Mouse (Mus musculus): Measurements from ENCODE around the gene Tex2. TPM values are rescaled to one million over a fixed set of nuclear protein-coding genes. Genes with fewer than 3 reads are reported as not detected.
A peak's percentile ranks its signal among the peaks of the same experiment; 100 is the strongest.
"Not testable (repeated sequence)": the region's sequence is repeated elsewhere in the genome, so short reads cannot be mapped to it uniquely, and the experiment has no call there.

The Tex2 gene
- polyA plus RNA-seq, 1 experiment from 2014 or later, result 12.0 TPM

GRCm38 (mm10) chr11:106633456-106633855 lies 20.2 kb upstream of the Tex2 start:
- DNase-seq (ENCODE audit: low spot score) (no peak), ATAC-seq (ENCODE audit: low read depth) (no peak)
- 89% methylated on average over 2 of the region's 2 CpGs for WGBS
- H3K9me3 ChIP-seq (ENCODE audit: control insufficient read depth, low read length), result peaks cover 10% of the 10 kb centered on the region; the same call in 1 of the 2 replicates
- no peaks in the 10 kb centered on the region for H3K27me3 ChIP-seq (replicated peaks; ENCODE audit: control insufficient read depth, insufficient read depth, low read length)
- H3K4me3 ChIP-seq (ENCODE audit: low read depth, low read length), result no peak overlapping the region
- no peak overlapping the region for H3K27ac ChIP-seq (replicated peaks; ENCODE audit: low read depth, low read length)
- H3K36me3 ChIP-seq (ENCODE audit: control insufficient read depth, insufficient read depth, low read length), result no peaks in the 10 kb centered on the region
- H3K4me2 ChIP-seq (ENCODE audit: low read depth, low read length), result no peak overlapping the region
- no peaks in the 10 kb centered on the region for H3K4me1 ChIP-seq (ENCODE audit: control insufficient read depth, insufficient read depth, low read length)
- H3K9ac ChIP-seq (ENCODE audit: low read depth, low read length), result no peak overlapping the region

DNA sequence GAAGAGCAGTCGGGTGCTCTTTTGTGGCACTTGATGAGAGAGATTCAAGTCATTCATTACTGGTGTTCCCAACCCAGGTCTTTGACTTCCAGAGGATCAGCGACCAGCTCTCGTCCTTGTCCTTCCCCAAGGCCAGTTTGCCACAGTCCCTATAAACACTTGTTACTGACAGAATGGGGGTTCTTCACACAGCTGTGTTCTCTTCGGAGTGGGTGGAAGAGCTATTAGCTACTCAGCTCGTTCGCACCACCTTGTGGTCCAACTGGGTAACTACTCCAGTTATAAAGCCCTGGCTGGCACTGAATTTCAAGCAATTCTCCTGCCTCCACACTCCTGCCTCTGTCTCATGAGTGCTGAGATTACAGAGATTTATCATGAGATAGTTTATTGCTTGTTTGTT lies 14.5 kb upstream of the Tex2 start:
- no peaks in the 10 kb centered on the region for H3K4me1 ChIP-seq (ENCODE audit: control insufficient read depth, insufficient read depth, low read length)
- H3K36me3 ChIP-seq (ENCODE audit: control insufficient read depth, insufficient read depth, low read length), result no peaks in the 10 kb centered on the region
- no peaks in the 10 kb centered on the region for H3K27me3 ChIP-seq (replicated peaks; ENCODE audit: control insufficient read depth, insufficient read depth, low read length)
- H3K27ac ChIP-seq (replicated peaks; ENCODE audit: low read depth, low read length), result no peak overlapping the region
- DNase-seq (ENCODE audit: low spot score) (peak; percentile 80), ATAC-seq (ENCODE audit: low read depth) (peak; percentile 67; the same call in 1 of the 2 replicates)
- H3K4me3 ChIP-seq (ENCODE audit: low read depth, low read length), result no peak overlapping the region
- H3K4me2 ChIP-seq (ENCODE audit: low read depth, low read length), result no peak overlapping the region
- H3K9ac ChIP-seq (ENCODE audit: low read depth, low read length), result no peak overlapping the region
- 18% methylated on average over 6 of the region's 6 CpGs for WGBS
- peaks cover 5% of the 10 kb centered on the region; the same call in 1 of the 2 replicates for H3K9me3 ChIP-seq (ENCODE audit: control insufficient read depth, low read length)

GRCm38 (mm10) chr11:106625577-106625976 lies 12.4 kb upstream of the Tex2 start:
- Histone ChIP-seq H3K9ac (ENCODE audit: low read depth, low read length) (no peak overlapping the region), H3K27ac (replicated peaks; ENCODE audit: low read depth, low read length) (no peak overlapping the region), H3K4me1 (ENCODE audit: control insufficient read depth, insufficient read depth, low read length) (no peaks in the 10 kb centered on the region), H3K36me3 (ENCODE audit: control insufficient read depth, insufficient read depth, low read length) (no peaks in the 10 kb centered on the region), H3K27me3 (replicated peaks; ENCODE audit: control insufficient read depth, insufficient read depth, low read length) (no peaks in the 10 kb centered on the region), H3K4me2 (ENCODE audit: low read depth, low read length) (no peak overlapping the region), H3K9me3 (ENCODE audit: control insufficient read depth, low read length) (no peaks in the 10 kb centered on the region), H3K4me3 (ENCODE audit: low read depth, low read length) (no peak overlapping the region)
- ATAC-seq (ENCODE audit: low read depth) (no peak), DNase-seq (ENCODE audit: low spot score) (no peak)
- 57% methylated on average over 3 of the region's 3 CpGs for WGBS

DNA sequence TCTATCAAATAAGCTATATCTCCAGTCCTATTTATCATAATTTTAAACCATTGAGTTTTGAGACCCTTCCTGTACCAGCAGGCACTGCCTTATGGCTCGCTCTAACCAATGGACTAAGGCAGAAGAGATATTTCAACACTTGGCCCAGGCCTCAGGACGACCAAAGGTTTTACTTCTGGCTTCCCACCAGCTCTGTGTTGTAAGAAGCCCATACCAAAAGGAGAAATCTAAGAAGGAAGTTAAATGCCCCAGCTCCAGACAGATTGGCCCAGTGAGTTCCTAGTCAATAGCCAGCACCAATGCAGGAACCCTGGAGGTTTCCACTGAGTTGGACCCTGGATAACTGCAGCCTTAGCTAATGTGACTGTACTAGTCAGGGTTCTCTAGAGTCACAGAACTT lies 10.4 kb upstream of the Tex2 start:
- Histone ChIP-seq H3K9me3 (ENCODE audit: control insufficient read depth, low read length) (no peaks in the 10 kb centered on the region), H3K27ac (replicated peaks; ENCODE audit: low read depth, low read length) (no peak overlapping the region), H3K27me3 (replicated peaks; ENCODE audit: control insufficient read depth, insufficient read depth, low read length) (no peaks in the 10 kb centered on the region), H3K4me2 (ENCODE audit: low read depth, low read length) (no peak overlapping the region), H3K4me3 (ENCODE audit: low read depth, low read length) (no peak overlapping the region), H3K36me3 (ENCODE audit: control insufficient read depth, insufficient read depth, low read length) (no peaks in the 10 kb centered on the region), H3K9ac (ENCODE audit: low read depth, low read length) (no peak overlapping the region), H3K4me1 (ENCODE audit: control insufficient read depth, insufficient read depth, low read length) (no peaks in the 10 kb centered on the region)
- ATAC-seq (ENCODE audit: low read depth) (no peak), DNase-seq (ENCODE audit: low spot score) (no peak)
- 75% methylated on average over 2 of the region's 2 CpGs for WGBS

DNA sequence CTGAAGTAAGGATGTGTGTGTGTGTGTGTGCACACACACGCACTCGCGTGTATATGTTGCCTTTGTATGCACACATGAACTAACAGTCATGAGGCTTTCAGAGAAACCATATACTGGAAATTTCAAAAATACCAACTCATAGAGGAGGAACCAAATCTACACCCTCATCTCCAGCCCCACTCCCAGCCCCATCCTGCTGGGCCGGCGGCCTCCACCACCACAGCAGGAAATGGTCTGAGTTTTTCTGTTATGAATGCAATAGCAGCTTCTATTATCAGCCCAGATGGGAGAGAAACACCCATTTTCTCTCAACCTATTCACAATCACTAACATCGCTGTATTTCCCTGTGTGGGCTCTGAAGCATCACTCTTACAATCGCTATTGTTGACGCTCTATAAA lies 8.8 kb upstream of the Tex2 start:
- Histone ChIP-seq H3K4me3 (ENCODE audit: low read depth, low read length) (no peak overlapping the region), H3K27ac (replicated peaks; ENCODE audit: low read depth, low read length) (no peak overlapping the region), H3K4me1 (ENCODE audit: control insufficient read depth, insufficient read depth, low read length) (no peaks in the 10 kb centered on the region), H3K27me3 (replicated peaks; ENCODE audit: control insufficient read depth, insufficient read depth, low read length) (no peaks in the 10 kb centered on the region), H3K4me2 (ENCODE audit: low read depth, low read length) (no peak overlapping the region), H3K9ac (ENCODE audit: low read depth, low read length) (no peak overlapping the region), H3K36me3 (ENCODE audit: control insufficient read depth, insufficient read depth, low read length) (no peaks in the 10 kb centered on the region), H3K9me3 (ENCODE audit: control insufficient read depth, low read length) (no peaks in the 10 kb centered on the region)
- WGBS, result 87% methylated on average over 8 of the region's 8 CpGs
- no peak for DNase-seq (ENCODE audit: low spot score)
- no peak for ATAC-seq (ENCODE audit: low read depth)

DNA sequence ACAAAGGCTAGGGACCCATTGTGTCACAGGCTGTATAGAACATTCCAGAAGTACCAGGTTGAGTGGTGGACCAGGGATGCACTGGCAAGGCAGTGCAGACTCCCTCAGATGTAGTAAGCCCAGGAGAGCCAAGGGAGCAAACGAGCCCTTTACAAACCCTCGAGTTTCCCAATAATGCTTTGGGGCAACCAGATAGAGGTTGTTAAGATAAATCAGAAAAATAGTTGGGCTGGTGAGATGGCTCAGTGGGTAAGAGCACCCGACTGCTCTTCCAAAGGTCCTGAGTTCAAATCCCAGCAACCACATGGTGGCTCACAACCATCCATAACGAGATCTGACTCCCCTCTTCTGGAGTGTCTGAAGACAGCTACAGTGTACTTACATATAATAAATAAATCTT lies 5.5 kb upstream of the Tex2 start:
- H3K4me1 ChIP-seq (ENCODE audit: control insufficient read depth, insufficient read depth, low read length); ATAC-seq (ENCODE audit: low read depth); DNase-seq (ENCODE audit: low spot score); H3K9me3 ChIP-seq (ENCODE audit: control insufficient read depth, low read length); H3K36me3 ChIP-seq (ENCODE audit: control insufficient read depth, insufficient read depth, low read length); H3K27ac ChIP-seq (replicated peaks; ENCODE audit: low read depth, low read length); H3K9ac ChIP-seq (ENCODE audit: low read depth, low read length); H3K4me3 ChIP-seq (ENCODE audit: low read depth, low read length); H3K27me3 ChIP-seq (replicated peaks; ENCODE audit: control insufficient read depth, insufficient read depth, low read length); H3K4me2 ChIP-seq (ENCODE audit: low read depth, low read length): not testable (repeated sequence)
- 80% methylated on average over 3 of the region's 4 CpGs for whole genome bisulfite sequencing

- Histone ChIP-seq H3K36me3 (ENCODE audit: control insufficient read depth, insufficient read depth, low read length) (no peaks in the 10 kb centered on the region), H3K27ac (replicated peaks; ENCODE audit: low read depth, low read length) (no peak overlapping the region), H3K9ac (ENCODE audit: low read depth, low read length) (no peak overlapping the region), H3K27me3 (replicated peaks; ENCODE audit: control insufficient read depth, insufficient read depth, low read length) (no peaks in the 10 kb centered on the region), H3K4me2 (ENCODE audit: low read depth, low read length) (no peak overlapping the region), H3K4me3 (ENCODE audit: low read depth, low read length) (no peak overlapping the region), H3K9me3 (ENCODE audit: control insufficient read depth, low read length) (no peaks in the 10 kb centered on the region), H3K4me1 (ENCODE audit: control insufficient read depth, insufficient read depth, low read length) (no peaks in the 10 kb centered on the region)
- no peak for DNase-seq (ENCODE audit: low spot score)
- ATAC-seq (ENCODE audit: low read depth), result no peak
- whole genome bisulfite sequencing, result 82% methylated on average over 13 of the region's 13 CpGs
Observed at GRCm38 (mm10) chr11:106617821-106618580, 4.8 kb upstream of the Tex2 start.

DNA sequence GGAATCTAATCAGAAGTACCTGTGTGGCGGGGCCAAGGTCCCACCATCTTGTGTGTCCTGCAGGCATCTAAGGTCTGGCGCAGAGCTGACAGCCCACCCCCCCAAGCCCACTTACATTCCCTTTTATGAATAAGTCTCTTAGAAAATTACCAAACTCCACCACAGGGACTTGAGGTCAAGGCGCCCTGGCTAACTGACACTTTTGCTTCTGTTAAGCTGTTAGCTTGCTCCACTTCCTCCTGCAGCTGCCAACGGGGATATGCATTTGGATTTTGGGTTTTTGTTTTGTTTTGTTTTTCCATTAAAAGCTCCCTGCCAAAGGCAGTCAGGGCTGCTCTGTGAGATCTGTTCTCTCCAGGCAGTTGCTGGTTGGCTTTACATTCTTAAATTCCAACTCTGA lies 2.3 kb upstream of the Tex2 start:
- H3K9ac ChIP-seq (ENCODE audit: low read depth, low read length), result no peak overlapping the region
- H3K9me3 ChIP-seq (ENCODE audit: control insufficient read depth, low read length), result no peaks in the 10 kb centered on the region
- no peak overlapping the region for H3K4me2 ChIP-seq (ENCODE audit: low read depth, low read length)
- no peak overlapping the region for H3K4me3 ChIP-seq (ENCODE audit: low read depth, low read length)
- 0 out of 2 replicates have a peak, but pooled peaks cover 9% of the 10 kb centered on the region for H3K4me1 ChIP-seq (ENCODE audit: control insufficient read depth, insufficient read depth, low read length)
- WGBS, result 52% methylated on average over 4 of the region's 4 CpGs
- no peak for ATAC-seq (ENCODE audit: low read depth)
- H3K27me3 ChIP-seq (replicated peaks; ENCODE audit: control insufficient read depth, insufficient read depth, low read length), result no peaks in the 10 kb centered on the region
- H3K36me3 ChIP-seq (ENCODE audit: control insufficient read depth, insufficient read depth, low read length), result no peaks in the 10 kb centered on the region
- DNase-seq (ENCODE audit: low spot score), result no peak
- no peak overlapping the region for H3K27ac ChIP-seq (replicated peaks; ENCODE audit: low read depth, low read length)

- DNase-seq (ENCODE audit: low spot score) (no peak), ATAC-seq (ENCODE audit: low read depth) (no peak)
- no peaks in the 10 kb centered on the region for H3K27me3 ChIP-seq (replicated peaks; ENCODE audit: control insufficient read depth, insufficient read depth, low read length)
- no peaks in the 10 kb centered on the region for H3K36me3 ChIP-seq (ENCODE audit: control insufficient read depth, insufficient read depth, low read length)
- H3K27ac ChIP-seq (replicated peaks; ENCODE audit: low read depth, low read length), result no peak overlapping the region
- no peaks in the 10 kb centered on the region for H3K9me3 ChIP-seq (ENCODE audit: control insufficient read depth, low read length)
- H3K4me2 ChIP-seq (ENCODE audit: low read depth, low read length), result no peak overlapping the region
- H3K9ac ChIP-seq (ENCODE audit: low read depth, low read length), result no peak overlapping the region
- 65% methylated on average over 4 of the region's 4 CpGs for WGBS
- H3K4me1 ChIP-seq (ENCODE audit: control insufficient read depth, insufficient read depth, low read length), result 0 out of 2 replicates have a peak, but pooled peaks cover 9% of the 10 kb centered on the region
- no peak overlapping the region for H3K4me3 ChIP-seq (ENCODE audit: low read depth, low read length)
Observed at GRCm38 (mm10) chr11:106614339-106614645, 1.1 kb upstream of the Tex2 start.

All from embryonic facial prominence, embryonic 14.5 days (tissue).